ENCODE assay signal across 16 mouse cellular contexts in genomic region chr5:112695254-112695711, GRCm38 (mm10).
DNase-seq lines count a peak whose midpoint lies in the region; ATAC-seq lines count a peak whose summit lies in the region.
"Had no signal": no experiment of that assay in that cellular context is flagged by ENCODE, and none has a peak within 500 bp of the region (broad histone marks: within the 10 kb centered on the region; RNA-seq: fewer than 3 reads in every experiment).

No protein-coding gene starts in this region.

- peak overlapping the region; percentile 46; the same call in 1 of the 2 replicates for H3K27ac ChIP-seq in forebrain, embryonic 12.5 days
- no peak overlapping the region for H3K27ac ChIP-seq in forebrain, embryonic 10.5 days
- H3K27ac ChIP-seq in lung, embryonic 15.5 days = no peak overlapping the region; the same call in 1 of the 2 replicates
- peak overlapping the region; percentile 59; the same call in 1 of the 2 replicates for H3K27ac ChIP-seq in forebrain, embryonic 15.5 days (replicated peaks)
- H3K27ac ChIP-seq: embryonic facial prominence, embryonic 12.5 days; hindbrain, embryonic 15.5 days; liver, embryonic 13.5 days had no signal

- H3K4me3 ChIP-seq in forebrain, embryonic 12.5 days (replicated peaks) = no peak overlapping the region
- H3K4me3 ChIP-seq in forebrain, embryonic 10.5 days = no peak overlapping the region
- no peak overlapping the region for H3K4me3 ChIP-seq in lung, embryonic 15.5 days
- no peak overlapping the region for H3K4me3 ChIP-seq in forebrain, embryonic 15.5 days
- H3K4me3 ChIP-seq: embryonic facial prominence, embryonic 12.5 days; heart, embryonic 12.5 days; hindbrain, embryonic 15.5 days; liver, embryonic 13.5 days; myocyte had no signal

- 61% methylated on average over 7 of the region's 7 CpGs for WGBS in forebrain, embryonic 12.5 days
- WGBS in forebrain, embryonic 10.5 days = 78% methylated on average over 7 of the region's 7 CpGs
- 44% methylated on average over 7 of the region's 7 CpGs for WGBS in lung, embryonic 15.5 days
- 35% methylated on average over 7 of the region's 7 CpGs for WGBS in forebrain, embryonic 15.5 days

- H3K27me3 ChIP-seq in forebrain, embryonic 12.5 days = no peaks in the 10 kb centered on the region; the same call in 1 of the 2 replicates
- no peaks in the 10 kb centered on the region for H3K27me3 ChIP-seq in forebrain, embryonic 10.5 days (ENCODE audit: poor library complexity, severe bottlenecking)
- H3K27me3 ChIP-seq in lung, embryonic 15.5 days = no peaks in the 10 kb centered on the region
- H3K27me3 ChIP-seq in forebrain, embryonic 15.5 days = no peaks in the 10 kb centered on the region
- H3K27me3 ChIP-seq: heart, embryonic 12.5 days; hindbrain, embryonic 15.5 days; liver, embryonic 13.5 days had no signal

- no peak overlapping the region for H3K9ac ChIP-seq in forebrain, embryonic 12.5 days
- no peak overlapping the region for H3K9ac ChIP-seq in lung, embryonic 15.5 days
- no peak overlapping the region for H3K9ac ChIP-seq in forebrain, embryonic 15.5 days (replicated peaks)
- H3K9ac ChIP-seq: embryonic facial prominence, embryonic 12.5 days; heart, embryonic 12.5 days; hindbrain, embryonic 15.5 days; liver, embryonic 13.5 days had no signal

- H3K9me3 ChIP-seq in forebrain, embryonic 12.5 days = no peaks in the 10 kb centered on the region
- H3K9me3 ChIP-seq in forebrain, embryonic 10.5 days = no peaks in the 10 kb centered on the region
- no peaks in the 10 kb centered on the region for H3K9me3 ChIP-seq in lung, embryonic 15.5 days
- H3K9me3 ChIP-seq in forebrain, embryonic 15.5 days = no peaks in the 10 kb centered on the region
- H3K9me3 ChIP-seq: embryonic facial prominence, embryonic 12.5 days; heart, embryonic 12.5 days; hindbrain, embryonic 15.5 days had no signal

- ATAC-seq in forebrain, embryonic 12.5 days (ENCODE audit: low FRiP score) = no peak
- ATAC-seq in lung, embryonic 15.5 days (ENCODE audit: borderline replicate concordance, extremely low read depth, low FRiP score, low TSS enrichment) = peak; percentile 59; the same call in 1 of the 2 replicates
- no peak; the same call in 1 of the 2 replicates for ATAC-seq in forebrain, embryonic 15.5 days (replicated peaks)

- H3K36me3 ChIP-seq in forebrain, embryonic 12.5 days (replicated peaks) = no peaks in the 10 kb centered on the region
- H3K36me3 ChIP-seq in forebrain, embryonic 10.5 days (replicated peaks) = no peaks in the 10 kb centered on the region
- H3K36me3 ChIP-seq in lung, embryonic 15.5 days = no peaks in the 10 kb centered on the region
- H3K36me3 ChIP-seq in forebrain, embryonic 15.5 days = no peaks in the 10 kb centered on the region
- H3K36me3 ChIP-seq: embryonic facial prominence, embryonic 12.5 days; hindbrain, embryonic 15.5 days; liver, embryonic 13.5 days had no signal

- no peak overlapping the region for H3K4me2 ChIP-seq in forebrain, embryonic 12.5 days
- no peak overlapping the region for H3K4me2 ChIP-seq in lung, embryonic 15.5 days
- H3K4me2 ChIP-seq in forebrain, embryonic 15.5 days (replicated peaks) = no peak overlapping the region
- H3K4me2 ChIP-seq: embryonic facial prominence, embryonic 12.5 days; heart, embryonic 12.5 days; hindbrain, embryonic 15.5 days; liver, embryonic 13.5 days had no signal

- H3K4me1 ChIP-seq in forebrain, embryonic 12.5 days = peaks cover 5% of the 10 kb centered on the region; the same call in 1 of the 2 replicates
- peaks cover 7% of the 10 kb centered on the region; the same call in 1 of the 2 replicates for H3K4me1 ChIP-seq in forebrain, embryonic 10.5 days
- H3K4me1 ChIP-seq in lung, embryonic 15.5 days = no peaks in the 10 kb centered on the region
- peaks cover 8% of the 10 kb centered on the region; the same call in 1 of the 2 replicates for H3K4me1 ChIP-seq in forebrain, embryonic 15.5 days
- H3K4me1 ChIP-seq: embryonic facial prominence, embryonic 12.5 days; liver, embryonic 13.5 days had no signal

- DNase-seq in forebrain, embryonic 10.5 days (ENCODE audit: extremely low spot score, low spot score) = no peak
- DNase-seq in lung, adult 18-20 months = no peak
- peak; percentile 53 for DNase-seq in mesoderm, embryonic 11.5 days (ENCODE audit: low read depth, low spot score)
- DNase-seq in right cerebral cortex, postnatal 36 days (ENCODE audit: low spot score in 2 of 2) = no peak
- DNase-seq in cerebellum, adult 11-12 months = no peak
- DNase-seq: cerebellum, adult 8-10 months; kidney, adult 2 months; liver, embryonic 13.5 days; thymus, postnatal 14 days had no signal

Comparison
In these comparisons a context has a peak if more than half of its experiments do, and no peak if none do; other contexts are left out.
1. H3K27ac ChIP-seq: peak in forebrain, embryonic 12.5 days (single experiment) and forebrain, embryonic 15.5 days (single experiment); none in forebrain, embryonic 10.5 days (single experiment) and lung, embryonic 15.5 days (single experiment).